Mouse (Mus musculus) neural tube, embryonic 11.5 days (tissue): ENCODE results near the gene Sypl. TPM values are rescaled to one million over a fixed set of nuclear protein-coding genes. Genes with fewer than 3 reads are reported as not detected.

Source experiments
- ATAC-seq: fragments of 200-750 bp; cut with Nextera tagmentation; 2 replicates; pipeline ENCODE4 v1.8.0; 2017; ENCODE audit warnings: moderate number of reproducible peaks, mild to moderate bottlenecking, moderate TSS enrichment, moderate library complexity; ENCODE audit not compliant: insufficient read depth, low FRiP score, low TSS enrichment
- DNase-seq: peaks from one replicate; pipeline ENCODE4 v3.0.0-alpha.2; 2015; ENCODE audit warnings: low spot score
- H3K27ac ChIP-seq: fragments of 300-500 bp; sonication (generic); 2 replicates; pipeline ENCODE4 v1.5.1; 2014; ENCODE audit warnings: low read depth, mild to moderate bottlenecking, low read length
- H3K27me3 ChIP-seq: fragments of 300-500 bp; sonication (generic); 2 replicates; pipeline ENCODE4 v1.6.1; 2014; ENCODE audit warnings: mild to moderate bottlenecking, low read length, mixed read lengths; ENCODE audit not compliant: control insufficient read depth, insufficient read depth
- H3K36me3 ChIP-seq: fragments of 300-500 bp; sonication (generic); 2 replicates; pipeline ENCODE4 v1.6.1; 2014; ENCODE audit warnings: mild to moderate bottlenecking, low read length, moderate library complexity, mixed read lengths; ENCODE audit not compliant: control insufficient read depth, insufficient read depth
- H3K4me1 ChIP-seq: fragments of 300-500 bp; sonication (generic); 2 replicates; pipeline ENCODE4 v1.6.1; 2014; ENCODE audit warnings: low read length, mixed read lengths; ENCODE audit not compliant: control insufficient read depth, insufficient read depth
- H3K4me2 ChIP-seq: fragments of 300-500 bp; sonication (generic); 2 replicates; pipeline ENCODE4 v1.6.1; 2014; ENCODE audit warnings: low read depth, mild to moderate bottlenecking, moderate library complexity
- H3K4me3 ChIP-seq: fragments of 300-500 bp; sonication (generic); 2 replicates; pipeline ENCODE4 v1.5.1; 2014; ENCODE audit warnings: low read depth, low read length
- H3K9ac ChIP-seq: fragments of 300-500 bp; sonication (generic); 2 replicates; pipeline ENCODE4 v1.6.1; 2014; ENCODE audit warnings: mild to moderate bottlenecking, low read length
- H3K9me3 ChIP-seq: fragments of 300-500 bp; sonication (generic); 2 replicates; pipeline ENCODE4 v1.6.1; 2016; ENCODE audit warnings: low read length; ENCODE audit not compliant: control insufficient read depth
- WGBS: fragments of 180-500 bp; shearing (Covaris S2); extraction: QIAGEN DNeasy Blood & Tissue Kit; methylation state at CpG from one replicate; pipeline ENCODE4 v1.1.7; 2014; 5-methylcytosine and 5-hydroxymethylcytosine counted together
- polyA plus RNA-seq: library from polyadenylated mRNA; unstranded; fragments of >200 nt; fragmentation: Nextera tagmentation; extraction: Ambion mirVana; gene quantifications from 2 replicates; pipeline ENCODE4 v1.2.1, GENCODE M21; 2014

Gene Sypl
- polyA plus RNA-seq, 1 experiment from 2014 or later: 54.0 TPM

DNA sequence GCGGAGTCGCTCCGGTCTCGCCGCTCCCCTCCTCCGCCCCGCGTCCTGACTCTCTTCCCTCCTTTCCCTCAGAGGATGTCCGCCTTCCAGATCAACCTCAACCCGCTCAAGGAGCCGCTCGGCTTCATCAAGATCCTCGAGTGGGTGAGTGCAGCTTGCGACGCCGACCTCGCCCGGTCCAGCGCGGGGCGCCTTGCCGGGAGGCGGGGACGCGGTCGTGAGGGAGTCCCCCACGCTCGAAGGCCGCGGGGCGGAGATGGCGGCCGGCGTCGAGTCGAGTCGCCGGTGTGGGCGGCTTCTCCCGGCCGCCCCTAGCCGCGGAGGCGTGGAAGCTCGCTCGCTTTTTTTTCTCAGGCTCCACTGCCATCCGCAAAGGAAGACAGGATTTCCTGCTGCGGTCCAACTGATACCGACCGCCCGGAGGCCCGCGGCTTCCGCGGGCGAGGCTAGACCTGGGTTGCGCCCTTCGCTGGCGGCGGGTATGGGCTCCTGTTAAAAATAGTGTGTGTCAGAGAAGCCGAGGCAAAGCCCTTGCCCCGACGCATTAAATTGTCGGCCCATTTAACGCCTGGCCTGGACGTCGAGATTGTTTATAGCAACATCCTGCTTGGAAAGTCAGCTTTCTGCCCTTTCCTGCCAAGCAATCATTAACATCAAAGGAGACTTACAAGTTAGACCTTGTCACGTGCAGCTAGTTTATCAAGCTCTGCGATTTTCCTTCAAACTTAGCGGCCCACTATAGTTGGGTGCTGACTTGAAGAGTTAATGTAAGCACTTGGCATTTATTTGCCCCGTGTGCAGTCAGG is 728 bp downstream of the Sypl start:
- Histone ChIP-seq H3K4me3 (peak overlapping the region; percentile 77), H3K36me3 (no peaks in the 10 kb centered on the region), H3K9ac (peak overlapping the region; percentile 83), H3K27me3 (no peaks in the 10 kb centered on the region), H3K4me1 (peaks cover 6% of the 10 kb centered on the region; the same call in 1 of the 2 replicates), H3K27ac (peak overlapping the region; percentile 92), H3K4me2 (peak overlapping the region; percentile 75), H3K9me3 (no peaks in the 10 kb centered on the region)
- ATAC-seq: no peak; the same call in 1 of the 2 replicates
- peak; percentile 13 for DNase-seq
- WGBS: under 1% methylated on average over 64 of the region's 71 CpGs

GRCm38 (mm10) chr12:32955037-32955436 is 1.3 kb downstream of the Sypl start:
- H3K36me3 ChIP-seq: no peaks in the 10 kb centered on the region
- peaks cover 6% of the 10 kb centered on the region; the same call in 1 of the 2 replicates for H3K4me1 ChIP-seq
- peak overlapping the region; percentile 75 for H3K4me2 ChIP-seq
- H3K9ac ChIP-seq: peak overlapping the region; percentile 83; the same call in 1 of the 2 replicates
- no peaks in the 10 kb centered on the region for H3K9me3 ChIP-seq
- no peaks in the 10 kb centered on the region for H3K27me3 ChIP-seq
- ATAC-seq (no peak), DNase-seq (no peak)
- peak overlapping the region; percentile 77 for H3K4me3 ChIP-seq
- WGBS: 8% methylated on average over 8 of the region's 8 CpGs
- H3K27ac ChIP-seq: no peak overlapping the region

- Histone ChIP-seq H3K4me1 (peaks cover 6% of the 10 kb centered on the region; the same call in 1 of the 2 replicates), H3K36me3 (no peaks in the 10 kb centered on the region), H3K27me3 (no peaks in the 10 kb centered on the region), H3K9me3 (no peaks in the 10 kb centered on the region), H3K4me2 (no peak overlapping the region), H3K4me3 (no peak overlapping the region), H3K27ac (no peak overlapping the region), H3K9ac (no peak overlapping the region)
- 78% methylated on average over 2 of the region's 2 CpGs for WGBS
- DNase-seq (no peak), ATAC-seq (no peak)
Observed at GRCm38 (mm10) chr12:32957211-32957610, 3.5 kb downstream of the Sypl start.

DNA sequence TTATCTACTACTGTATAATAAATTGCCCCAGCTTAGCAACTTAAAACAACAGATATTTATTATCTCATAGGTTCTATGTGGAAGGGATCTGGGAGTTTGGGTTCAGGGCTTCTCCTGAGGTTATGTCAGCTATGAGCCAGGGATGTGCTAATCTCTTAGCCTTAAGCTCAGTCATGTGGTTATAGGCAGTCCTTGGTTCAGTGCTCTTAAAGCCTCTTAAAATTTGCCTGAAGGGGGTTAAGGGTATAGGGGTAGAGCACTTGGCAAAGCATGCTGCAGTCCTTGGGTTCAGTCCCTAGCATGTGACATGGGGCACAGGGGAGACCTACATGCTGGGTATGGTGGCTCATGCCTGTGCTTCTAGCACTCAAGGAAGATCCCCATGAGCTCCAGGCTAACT is 8.4 kb downstream of the Sypl start:
- ATAC-seq (no peak), DNase-seq (no peak)
- no peak overlapping the region for H3K27ac ChIP-seq

DNA sequence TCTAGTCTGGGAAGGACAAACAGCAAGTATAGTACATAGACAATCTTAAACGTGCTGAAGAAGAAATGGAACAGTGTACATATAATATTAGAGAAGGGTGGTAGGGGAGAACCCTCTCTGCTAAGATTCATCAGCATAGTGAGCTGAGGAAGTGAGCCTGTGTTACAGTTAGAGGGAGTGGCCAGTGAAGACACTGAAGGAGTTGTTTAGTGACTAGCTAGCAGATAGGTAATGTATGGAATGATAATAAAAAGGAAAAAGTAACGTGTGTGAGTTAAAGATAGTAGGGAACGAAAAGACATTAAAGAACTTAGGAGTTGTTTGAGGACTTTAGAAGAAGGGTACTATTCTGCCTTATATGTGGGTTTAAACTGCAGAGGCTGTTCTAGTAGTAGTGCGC is 10.2 kb downstream of the Sypl start:
- DNase-seq (no peak), ATAC-seq (no peak)
- Histone ChIP-seq H3K27me3 (no peaks in the 10 kb centered on the region), H3K27ac (no peak overlapping the region), H3K4me2 (no peak overlapping the region), H3K9me3 (no peaks in the 10 kb centered on the region), H3K36me3 (no peaks in the 10 kb centered on the region), H3K9ac (no peak overlapping the region), H3K4me3 (no peak overlapping the region), H3K4me1 (no peaks in the 10 kb centered on the region)
- 90% methylated on average over 4 of the region's 4 CpGs for WGBS

More for the DNA sequence above, 8.4 kb downstream of the Sypl start:
- no peaks in the 10 kb centered on the region for H3K36me3 ChIP-seq
- no peaks in the 10 kb centered on the region; the same call in 1 of the 2 replicates for H3K4me1 ChIP-seq
- no peaks in the 10 kb centered on the region for H3K9me3 ChIP-seq
- H3K4me3 ChIP-seq: no peak overlapping the region
- H3K9ac ChIP-seq: no peak overlapping the region
- no peak overlapping the region for H3K4me2 ChIP-seq
- H3K27me3 ChIP-seq: no peaks in the 10 kb centered on the region

- Histone ChIP-seq H3K36me3 (peaks cover 2% of the 10 kb centered on the region; the same call in 1 of the 2 replicates), H3K4me3 (no peak overlapping the region), H3K9me3 (no peaks in the 10 kb centered on the region), H3K4me1 (no peaks in the 10 kb centered on the region), H3K9ac (no peak overlapping the region), H3K4me2 (no peak overlapping the region), H3K27ac (no peak overlapping the region), H3K27me3 (no peaks in the 10 kb centered on the region)
- WGBS: 91% methylated on average over 1 of the region's 1 CpGs
- ATAC-seq: no peak
- no peak for DNase-seq
Observed at GRCm38 (mm10) chr12:32972287-32972686, 18.6 kb downstream of the Sypl start.

- Histone ChIP-seq H3K4me2 (no peak overlapping the region), H3K36me3 (peaks cover 2% of the 10 kb centered on the region; the same call in 1 of the 2 replicates), H3K9ac (no peak overlapping the region), H3K27me3 (no peaks in the 10 kb centered on the region), H3K4me1 (no peaks in the 10 kb centered on the region), H3K4me3 (no peak overlapping the region), H3K9me3 (no peaks in the 10 kb centered on the region), H3K27ac (no peak overlapping the region)
- no peak for DNase-seq
- no peak for ATAC-seq
Observed at GRCm38 (mm10) chr12:32974893-32975292, 21.2 kb downstream of the Sypl start.

DNA sequence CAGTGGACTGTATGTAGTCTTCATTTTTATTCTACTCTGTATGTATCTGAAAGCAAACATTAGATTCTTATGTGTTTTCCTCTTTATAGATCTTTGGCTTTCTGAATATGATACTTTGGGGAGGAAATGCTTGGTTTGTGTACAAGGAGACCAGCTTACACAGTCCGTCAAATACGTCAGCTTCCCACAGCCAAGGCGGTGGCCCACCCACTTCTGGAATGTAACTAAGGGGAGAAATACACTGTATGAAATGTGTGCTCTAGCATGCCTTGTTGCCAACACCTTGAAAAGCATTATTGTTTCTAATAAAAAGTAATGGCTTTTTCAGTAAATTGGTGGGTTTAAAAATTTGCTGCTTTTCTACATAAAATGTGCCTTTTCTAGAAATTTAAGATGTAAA is 21.8 kb downstream of the Sypl start:
- Histone ChIP-seq H3K9ac (no peak overlapping the region), H3K27ac (no peak overlapping the region), H3K4me2 (no peak overlapping the region), H3K9me3 (no peaks in the 10 kb centered on the region), H3K36me3 (no peaks in the 10 kb centered on the region), H3K4me1 (no peaks in the 10 kb centered on the region), H3K27me3 (no peaks in the 10 kb centered on the region), H3K4me3 (no peak overlapping the region)
- no peak for ATAC-seq
- DNase-seq: no peak
- WGBS: 91% methylated on average over 3 of the region's 3 CpGs

GRCm38 (mm10) chr12:32982631-32983030 is 28.9 kb downstream of the Sypl start:
- Histone ChIP-seq H3K36me3 (no peaks in the 10 kb centered on the region), H3K9ac (no peak overlapping the region), H3K4me1 (no peaks in the 10 kb centered on the region), H3K4me2 (no peak overlapping the region), H3K9me3 (no peaks in the 10 kb centered on the region), H3K27ac (no peak overlapping the region), H3K27me3 (no peaks in the 10 kb centered on the region), H3K4me3 (no peak overlapping the region)
- no peak for DNase-seq
- no peak for ATAC-seq
- WGBS: 100% methylated on average over 1 of the region's 1 CpGs
